Mouse (Mus musculus) olfactory bulb, adult 2 months (tissue): Measurements from ENCODE around the gene Anks1. TPM values are rescaled to one million over a fixed set of nuclear protein-coding genes. Genes with fewer than 3 reads are reported as not detected.

Experiments used
- H3K27ac ChIP-seq: fragments of 200-500 bp; 2 replicates; pipeline ENCODE4 v1.5.1; 2012; ENCODE audit warnings: low read depth, low read length; ENCODE audit not compliant: insufficient read depth
- H3K4me1 ChIP-seq: fragments of 200-500 bp; 2 replicates; pipeline ENCODE4 v1.6.1; 2012; ENCODE audit warnings: low read length; ENCODE audit not compliant: control insufficient read depth, insufficient read depth
- H3K4me3 ChIP-seq: fragments of 200-500 bp; 2 replicates; pipeline ENCODE4 v1.5.1; 2012; ENCODE audit warnings: mild to moderate bottlenecking, low read depth, low read length, moderate library complexity; ENCODE audit not compliant: insufficient read depth
- CTCF ChIP-seq: fragments of 200-500 bp; IDR thresholded peaks from 2 replicates; pipeline ENCODE4 v1.5.1; 2012; ENCODE audit warnings: low read depth, mild to moderate bottlenecking, low read length, moderate library complexity; ENCODE audit not compliant: insufficient read depth
- POLR2A ChIP-seq: fragments of 200-500 bp; IDR thresholded peaks from 2 replicates; pipeline ENCODE4 v1.6.1; 2012; ENCODE audit warnings: mild to moderate bottlenecking, low read depth, low read length, moderate library complexity; ENCODE audit not compliant: insufficient read depth
- WGBS: fragments of 180-500 bp; shearing (Covaris S2); methylation state at CpG from one replicate; pipeline ENCODE4 v1.1.7; 2018; 5-methylcytosine and 5-hydroxymethylcytosine counted together
- polyA plus RNA-seq: library from polyadenylated mRNA; stranded (reverse); fragments of >200 nt; gene quantifications from 2 replicates; pipeline ENCODE4 v1.2.4, GENCODE M21; 2012; ENCODE audit warnings: low replicate concordance; ENCODE audit not compliant: missing spikeins, insufficient read depth, insufficient read length

The Anks1 gene
- polyA plus RNA-seq, 1 experiment, result not detected

DNA sequence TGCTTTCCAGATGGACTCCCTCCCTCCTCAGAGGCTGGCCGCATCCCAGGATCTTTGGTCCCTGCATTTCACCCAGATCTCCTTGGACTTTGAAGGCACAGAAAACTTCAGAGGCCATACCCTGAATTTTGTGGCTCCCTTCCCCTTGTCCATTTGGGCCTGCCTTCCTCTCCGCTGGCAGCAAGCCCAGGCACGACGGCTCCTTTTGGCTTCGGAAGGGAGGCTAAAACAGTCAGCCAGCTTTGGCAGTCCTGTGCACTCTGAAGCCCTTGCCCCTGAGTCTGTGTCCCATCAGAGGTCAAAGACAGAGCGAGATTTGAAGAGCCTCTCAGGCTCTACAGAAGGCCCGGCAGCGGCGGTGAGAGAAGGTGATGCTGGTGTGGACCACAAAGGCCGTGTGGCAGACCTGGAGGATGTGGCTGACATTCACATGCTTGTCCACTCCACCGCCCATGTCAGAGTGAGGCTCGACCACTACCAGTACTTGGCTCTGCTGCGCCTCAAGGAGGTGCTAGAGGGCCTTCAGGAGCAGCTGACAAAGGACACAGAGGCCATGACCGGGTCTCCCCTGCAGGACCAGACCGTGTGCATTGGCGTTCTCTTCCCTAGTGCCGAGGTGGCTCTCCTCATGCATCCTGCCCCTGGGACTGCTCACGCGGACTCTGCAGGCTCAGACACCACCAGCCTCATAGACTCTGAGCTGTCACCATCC, 22.5 kb upstream of the Anks1 start:
- TF ChIP-seq CTCF (no peak), POLR2A (no peak)
- Histone ChIP-seq H3K4me3 (no peak overlapping the region), H3K27ac (no peak overlapping the region), H3K4me1 (no peaks in the 10 kb centered on the region)
- 70% methylated on average over 19 of the region's 19 CpGs for WGBS

DNA sequence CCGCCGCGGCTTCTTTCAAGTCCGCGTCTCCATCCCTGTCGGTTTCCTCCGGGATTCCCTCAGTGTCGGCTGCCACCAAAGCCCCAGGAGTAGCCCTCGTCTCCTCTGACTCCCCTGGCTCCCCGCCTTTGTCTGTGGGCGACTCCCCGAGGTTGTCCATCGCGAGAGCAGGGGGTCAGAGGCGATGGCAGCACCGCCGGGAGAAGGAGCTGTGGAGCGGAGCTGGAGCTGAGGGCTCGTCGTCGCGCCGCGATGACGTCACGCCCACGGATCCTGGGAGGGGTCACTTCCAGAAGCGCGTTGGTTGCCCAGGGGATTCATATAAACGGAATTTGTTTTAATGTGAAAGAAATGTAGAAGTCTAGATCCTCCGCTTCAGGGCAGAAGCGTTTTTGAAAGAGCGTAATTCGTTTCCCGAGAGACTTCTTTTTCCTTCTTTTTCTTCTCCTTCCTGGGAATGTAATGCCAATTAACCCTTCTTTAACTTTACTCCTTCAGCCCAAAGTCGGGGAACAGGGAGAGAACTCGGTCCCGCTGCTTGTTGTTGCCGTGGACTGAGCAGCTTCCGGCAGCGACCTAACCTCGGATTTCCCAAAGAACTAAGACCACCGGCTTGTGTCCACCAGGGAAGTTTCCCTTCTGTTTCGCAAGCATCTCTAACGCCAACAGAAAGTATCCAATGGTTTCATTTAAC, 1.4 kb upstream of the Anks1 start:
- peak overlapping the region; percentile 100 for H3K4me3 ChIP-seq
- H3K27ac ChIP-seq, result peak overlapping the region; percentile 64; the same call in 1 of the 2 replicates
- peaks cover 10% of the 10 kb centered on the region; the same call in 1 of the 2 replicates for H3K4me1 ChIP-seq
- WGBS, result under 1% methylated on average over 45 of the region's 45 CpGs
- TF ChIP-seq POLR2A (0 out of 2 replicates have a peak, but pooled peaks have one; percentile 39), CTCF (peak; percentile 35; the same call in 1 of the 2 replicates)

DNA sequence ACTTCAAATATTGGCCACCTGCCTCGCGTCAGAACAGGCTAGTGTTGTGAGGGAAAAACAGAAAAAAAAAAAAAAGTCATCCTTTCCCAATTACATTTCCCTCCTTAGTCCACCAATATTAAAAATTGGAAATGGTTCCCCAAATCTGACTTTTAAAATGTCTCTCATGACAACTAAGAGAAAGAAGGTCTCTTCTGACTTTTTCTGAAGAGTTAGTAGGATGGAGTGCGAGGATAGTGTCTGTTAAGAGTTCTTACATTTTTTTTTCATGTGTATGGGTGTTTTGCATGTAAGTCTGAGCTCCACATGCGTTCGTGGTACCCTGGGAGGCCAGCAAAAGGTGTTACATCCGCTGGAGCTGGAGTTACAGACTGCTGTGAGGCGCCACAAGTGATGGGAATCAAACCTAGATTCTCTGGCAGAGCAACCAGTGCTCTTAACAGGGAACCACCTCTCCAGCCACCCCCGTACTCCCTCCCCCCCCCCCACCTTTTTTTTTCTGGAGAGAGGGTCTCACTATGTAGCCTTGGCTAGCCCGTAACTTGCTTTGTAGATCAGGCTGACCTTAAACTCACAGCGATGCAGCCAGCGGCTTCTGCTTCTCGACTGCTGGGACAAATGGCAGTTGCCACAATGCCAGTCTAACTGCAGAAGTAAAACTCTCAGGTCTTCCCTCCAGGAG, 759 bp upstream of the Anks1 start:
- Histone ChIP-seq H3K27ac (0 out of 2 replicates have a peak overlapping the region, but pooled peaks have one; percentile 14), H3K4me1 (peaks cover 10% of the 10 kb centered on the region; the same call in 1 of the 2 replicates), H3K4me3 (peak overlapping the region; percentile 100)
- TF ChIP-seq CTCF, result no peak
- WGBS, result under 1% methylated on average over 12 of the region's 12 CpGs

DNA sequence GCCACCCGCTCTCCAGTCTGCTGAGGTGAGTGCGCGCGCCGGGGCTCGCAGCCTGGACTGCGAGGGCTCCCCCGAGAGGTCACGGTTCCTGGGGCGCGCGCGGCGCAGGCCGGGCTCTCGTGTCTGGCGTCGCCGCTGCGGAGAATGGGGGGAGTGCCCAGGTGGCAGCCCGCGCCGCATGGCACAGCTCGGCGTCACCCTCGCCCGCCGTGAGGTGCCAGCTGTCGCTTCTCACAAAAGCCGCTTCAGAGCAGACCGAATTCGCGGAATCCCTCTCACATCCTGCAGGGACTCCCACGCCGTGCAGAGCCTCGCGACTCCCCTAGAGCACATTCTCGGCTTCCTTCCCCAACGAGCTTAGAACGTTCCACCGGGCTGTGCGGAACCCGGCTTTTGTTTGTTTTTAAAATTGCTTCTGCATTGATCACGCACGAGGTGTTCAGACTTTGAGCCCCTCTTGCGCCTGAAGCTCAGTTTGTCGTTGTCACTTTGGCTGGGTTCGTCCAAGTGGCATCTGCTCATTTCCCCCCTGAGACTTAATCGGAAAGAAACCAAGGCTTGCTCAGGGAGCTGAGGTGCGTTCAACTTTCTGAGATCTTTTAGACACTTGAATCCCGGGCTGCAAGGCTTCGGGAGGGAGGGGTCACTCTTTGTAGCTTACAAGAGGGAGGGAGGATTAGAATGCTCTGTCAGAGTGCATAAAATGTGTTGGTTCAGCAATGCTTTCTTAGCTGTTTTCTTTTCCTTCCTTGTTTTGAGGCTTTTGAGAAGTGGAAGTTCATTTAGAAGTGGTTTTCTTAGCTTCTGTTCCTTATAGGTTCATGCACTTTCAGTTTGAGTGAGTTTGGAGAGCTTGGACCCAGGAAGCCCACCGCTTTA, 755 bp downstream of the Anks1 start, which contains the start of gene Taf11:
Gene Taf11 (minus strand): TSS at position 223 of the 879 bp plus-strand sequence.
- no peak for TF ChIP-seq POLR2A
- TF ChIP-seq CTCF, result no peak
- 1% methylated on average over 53 of the region's 53 CpGs for WGBS
- peak within 1 kb of the TSS; percentile 81 for H3K4me3 ChIP-seq
- 0 out of 2 replicates have a peak within 1 kb of the TSS, but pooled peaks have one; percentile 14 for H3K27ac ChIP-seq
- peaks cover 10% of the 10 kb centered on the region; the same call in 1 of the 2 replicates for H3K4me1 ChIP-seq

DNA sequence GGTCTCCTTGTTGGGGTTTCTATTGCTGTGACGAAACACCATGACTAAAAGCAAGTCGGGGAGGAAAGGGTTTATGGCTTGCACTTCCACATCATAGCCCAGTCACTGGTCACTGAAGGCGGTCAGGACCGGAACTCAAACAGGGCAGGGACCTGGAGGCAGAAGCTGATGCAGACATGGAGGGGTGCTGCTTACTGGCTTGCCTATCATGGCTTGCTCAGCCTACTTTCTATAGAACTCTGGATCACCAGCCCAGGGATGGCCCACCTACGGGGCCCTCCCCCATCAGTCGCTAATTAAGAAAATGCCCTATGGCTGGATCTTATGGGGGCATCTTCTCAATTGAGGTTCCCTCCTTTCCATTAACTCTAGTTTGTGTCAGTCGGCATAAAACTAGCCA, 2.3 kb downstream of the Anks1 start:
- H3K4me3 ChIP-seq, result no peak overlapping the region
- H3K27ac ChIP-seq, result no peak overlapping the region
- no peak for TF ChIP-seq POLR2A
- no peak for TF ChIP-seq CTCF
- H3K4me1 ChIP-seq, result peaks cover 10% of the 10 kb centered on the region; the same call in 1 of the 2 replicates
- WGBS, result 88% methylated on average over 7 of the region's 7 CpGs

DNA sequence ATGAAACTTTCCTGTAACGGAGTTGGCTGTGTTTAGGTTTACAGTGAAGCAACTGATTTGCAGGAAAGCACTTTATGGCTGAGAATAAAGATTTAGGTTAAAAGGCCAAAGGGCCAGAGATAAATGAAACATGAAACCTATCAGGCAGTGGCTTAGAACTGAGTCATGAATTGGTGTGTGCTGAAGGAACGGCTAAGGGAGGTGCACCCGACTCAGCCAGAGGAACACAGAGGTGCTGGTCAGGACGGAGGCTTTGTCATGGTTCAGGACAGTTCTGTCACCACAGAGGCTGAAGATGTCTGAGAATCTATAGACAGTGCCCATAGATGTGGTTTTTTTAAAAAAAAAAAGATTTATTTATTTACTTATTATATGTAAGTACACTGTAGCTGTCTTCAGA, 5.6 kb downstream of the Anks1 start:
- WGBS, result 91% methylated on average over 4 of the region's 4 CpGs
- peaks cover 6% of the 10 kb centered on the region; the same call in 1 of the 2 replicates for H3K4me1 ChIP-seq
- no peak overlapping the region for H3K4me3 ChIP-seq
- H3K27ac ChIP-seq, result no peak overlapping the region
- no peak for TF ChIP-seq CTCF
- TF ChIP-seq POLR2A, result no peak

DNA sequence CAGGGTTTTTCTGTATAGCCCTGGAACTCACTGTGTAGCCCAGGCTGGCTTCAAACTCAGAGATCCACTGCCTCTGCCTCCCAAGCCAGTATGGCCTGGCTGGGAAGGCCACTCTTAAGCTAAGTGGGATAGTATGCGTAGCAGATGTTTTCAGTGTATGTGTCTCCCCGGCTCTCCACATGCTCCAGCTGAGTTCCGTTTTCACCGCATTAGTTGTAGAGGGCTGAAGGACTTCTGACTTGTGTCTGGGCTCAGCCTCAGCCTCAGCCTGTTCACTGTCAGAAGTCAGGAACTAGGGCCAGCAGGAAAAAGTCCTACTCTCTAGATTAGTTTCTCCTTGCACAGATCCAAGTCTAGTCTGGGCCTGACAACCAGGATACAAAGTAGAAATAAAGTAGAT, 7.3 kb downstream of the Anks1 start:
- WGBS, result 77% methylated on average over 4 of the region's 4 CpGs

DNA sequence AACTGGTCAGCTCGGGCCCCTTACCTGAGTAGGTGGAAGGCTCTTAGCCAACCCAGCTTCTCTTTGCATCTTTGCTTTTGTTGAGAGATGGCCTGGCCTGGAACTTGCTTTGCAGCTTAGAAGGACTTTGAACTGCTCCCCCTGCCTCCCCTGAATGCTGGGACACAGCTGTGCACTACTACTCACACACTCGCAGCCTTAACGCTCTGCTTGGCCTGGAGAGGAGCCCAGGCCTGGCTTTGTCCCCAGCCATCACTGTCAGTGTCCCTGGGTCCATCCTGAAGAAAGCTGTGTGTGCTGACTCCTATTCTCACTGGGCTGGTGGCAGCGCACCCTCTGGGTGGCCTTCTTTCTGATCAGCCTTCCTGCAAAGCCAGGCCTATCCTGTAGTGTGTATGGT, 11.6 kb downstream of the Anks1 start:
- WGBS, result 56% methylated on average over 4 of the region's 4 CpGs
- H3K27ac ChIP-seq, result no peak overlapping the region
- H3K4me1 ChIP-seq, result peaks cover 4% of the 10 kb centered on the region
- no peak overlapping the region for H3K4me3 ChIP-seq
- TF ChIP-seq POLR2A (no peak), CTCF (no peak)

More for the DNA sequence above, 7.3 kb downstream of the Anks1 start:
- Histone ChIP-seq H3K4me3 (no peak overlapping the region), H3K27ac (no peak overlapping the region), H3K4me1 (peaks cover 5% of the 10 kb centered on the region; the same call in 1 of the 2 replicates)
- TF ChIP-seq POLR2A, result no peak
- no peak for TF ChIP-seq CTCF
